Mouse (Mus musculus): ENCODE results near the gene Myb.

Gene Myb

GRCm38 (mm10) chr10:21160537-21161358, at the start of gene Myb:
Gene Myb, minus strand, starts transcription at chr10:21160984.
- peak; percentile 47 for DNase-seq (ENCODE audit: low read depth, low spot score)

GRCm38 (mm10) chr10:21207378-21207777, 46.6 kb upstream of the Myb start:
- DNase-seq (ENCODE audit: low read depth, low spot score): no peak

- no peak for DNase-seq (ENCODE audit: low read depth, low spot score)
Measured at GRCm38 (mm10) chr10:21206232-21206631, 45.4 kb upstream of the Myb start.

GRCm38 (mm10) chr10:21204496-21205085, 43.8 kb upstream of the Myb start:
- DNase-seq (ENCODE audit: low read depth, low spot score): no peak

GRCm38 (mm10) chr10:21203886-21204285, 43.1 kb upstream of the Myb start:
- no peak for DNase-seq (ENCODE audit: low read depth, low spot score)

- DNase-seq (ENCODE audit: low read depth, low spot score): no peak
Measured at GRCm38 (mm10) chr10:21203461-21203860, 42.7 kb upstream of the Myb start.

GRCm38 (mm10) chr10:21200761-21201160, 40.0 kb upstream of the Myb start:
- no peak for DNase-seq (ENCODE audit: low read depth, low spot score)

- DNase-seq (ENCODE audit: low read depth, low spot score): no peak
Measured at GRCm38 (mm10) chr10:21200322-21200721, 39.5 kb upstream of the Myb start.

GRCm38 (mm10) chr10:21196646-21197116, 35.9 kb upstream of the Myb start:
- DNase-seq (ENCODE audit: low read depth, low spot score): no peak

- DNase-seq (ENCODE audit: low read depth, low spot score): no peak
Measured at GRCm38 (mm10) chr10:21195597-21195996, 34.8 kb upstream of the Myb start.

GRCm38 (mm10) chr10:21193935-21194505, 33.2 kb upstream of the Myb start:
- DNase-seq (ENCODE audit: low read depth, low spot score): no peak

- no peak for DNase-seq (ENCODE audit: low read depth, low spot score)
Measured at GRCm38 (mm10) chr10:21193088-21193934, 32.5 kb upstream of the Myb start.

- DNase-seq (ENCODE audit: low read depth, low spot score): no peak
Measured at GRCm38 (mm10) chr10:21192436-21192835, 31.7 kb upstream of the Myb start.

GRCm38 (mm10) chr10:21189756-21190397, 29.1 kb upstream of the Myb start:
- DNase-seq (ENCODE audit: low read depth, low spot score): no peak

- no peak for DNase-seq (ENCODE audit: low read depth, low spot score)
Measured at GRCm38 (mm10) chr10:21189275-21189601, 28.5 kb upstream of the Myb start.

GRCm38 (mm10) chr10:21188564-21189274, 27.9 kb upstream of the Myb start:
- DNase-seq (ENCODE audit: low read depth, low spot score): no peak

GRCm38 (mm10) chr10:21187847-21188246, 27.1 kb upstream of the Myb start:
- no peak for DNase-seq (ENCODE audit: low read depth, low spot score)

GRCm38 (mm10) chr10:21186733-21187132, 25.9 kb upstream of the Myb start:
- DNase-seq (ENCODE audit: low read depth, low spot score): no peak

GRCm38 (mm10) chr10:21178711-21179110, 17.9 kb upstream of the Myb start:
- DNase-seq (ENCODE audit: low read depth, low spot score): peak; percentile 53

GRCm38 (mm10) chr10:21178281-21178680, 17.5 kb upstream of the Myb start:
- no peak for DNase-seq (ENCODE audit: low read depth, low spot score)

All from WW6 (cell line).